Mouse (Mus musculus) right cerebral cortex, postnatal 4 days (tissue): ENCODE results near the gene Olfr555.
"Not testable (repeated sequence)": the region's sequence is repeated elsewhere in the genome, so short reads cannot be mapped to it uniquely, and the experiment has no call there.

Source experiments
- DNase-seq: peaks from one replicate; pipeline ENCODE4 v3.0.0-alpha.2; 2022

Olfr555 gene

DNA sequence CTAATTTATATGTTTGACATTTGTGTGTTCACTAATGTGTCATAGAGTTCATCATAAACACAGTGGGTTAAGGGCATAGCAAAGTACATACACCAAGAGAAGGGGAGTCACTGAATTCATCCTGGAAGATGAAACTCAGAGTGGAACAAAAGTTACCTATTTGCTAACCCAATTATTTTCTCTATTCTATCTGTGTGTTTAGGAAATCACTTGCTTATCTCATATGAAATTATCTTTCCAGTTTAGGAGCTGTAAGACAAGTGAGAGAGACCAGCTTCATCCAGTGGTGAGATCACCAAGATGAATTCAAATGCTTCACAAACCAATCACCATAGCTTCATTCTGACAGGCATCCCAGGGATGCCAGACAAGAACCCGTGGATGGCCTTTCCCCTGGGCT lies at the start of gene Olfr555:
Gene Olfr555 (plus strand): TSS at position 301 of the 400 bp plus-strand sequence.
- DNase-seq, result no peak

DNA sequence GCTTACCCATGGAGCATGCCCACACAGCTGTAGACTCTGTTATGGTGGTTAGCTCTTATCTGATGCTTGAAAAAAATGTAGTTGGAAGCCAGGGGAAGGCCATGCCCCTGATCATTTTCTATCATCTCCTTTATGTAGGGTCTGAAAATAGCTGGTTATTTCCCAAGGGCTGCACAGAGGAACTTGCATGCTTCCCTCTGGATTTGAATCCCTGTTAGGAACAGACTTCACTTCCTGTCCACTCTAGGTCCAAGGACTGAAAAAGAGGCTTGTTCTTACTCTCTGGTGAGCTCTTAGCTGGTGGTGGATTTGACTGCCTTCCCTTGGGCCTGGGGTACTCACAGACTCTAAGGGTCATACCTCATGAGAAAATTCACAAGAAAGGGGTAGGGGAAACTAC lies 40.5 kb upstream of the Olfr555 start, which contains the start of gene Olfr553:
Gene Olfr553 (minus strand): TSS at position 101 of the 400 bp plus-strand sequence.
- DNase-seq, result no peak

DNA sequence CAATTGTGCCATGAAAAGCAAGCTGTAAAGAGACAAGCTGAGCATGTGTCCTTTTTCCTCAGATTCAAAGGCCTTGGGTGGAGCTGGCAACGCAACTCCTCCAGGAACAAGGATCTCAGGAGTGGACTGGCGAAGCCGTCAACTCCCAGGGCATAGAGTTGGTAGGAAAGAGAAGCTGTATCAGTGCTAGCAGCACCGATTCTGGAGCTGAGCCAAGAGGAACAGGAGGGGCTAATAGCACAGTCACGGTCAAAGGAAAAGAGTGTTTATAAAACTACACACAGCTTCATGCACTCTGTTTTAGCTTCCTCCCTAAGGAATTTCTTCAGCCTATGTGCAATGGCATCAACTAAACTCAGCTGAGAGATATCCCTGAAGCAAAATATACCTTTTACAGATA lies 39.0 kb upstream of the Olfr555 start:
- DNase-seq, result no peak

DNA sequence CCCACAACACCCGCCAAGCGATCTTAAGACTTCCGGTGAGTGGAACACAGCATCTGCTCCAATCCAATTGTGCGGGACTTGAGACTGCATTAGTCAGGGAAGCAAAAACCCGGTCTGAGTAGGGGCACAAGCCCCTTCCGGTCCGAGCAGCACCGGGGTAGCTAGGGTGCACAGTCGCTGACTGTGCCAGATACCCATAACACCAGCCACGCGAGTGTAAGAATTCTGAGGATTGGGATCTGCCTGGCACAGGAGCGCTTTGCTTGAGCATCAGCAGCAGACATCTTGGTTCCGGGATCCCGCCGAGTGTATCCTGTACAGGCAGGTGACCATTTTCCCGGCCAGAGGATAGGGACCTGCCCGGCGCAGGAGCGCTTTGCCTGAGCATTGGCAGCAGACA lies 38.3 kb upstream of the Olfr555 start:
- not testable (repeated sequence) for DNase-seq

DNA sequence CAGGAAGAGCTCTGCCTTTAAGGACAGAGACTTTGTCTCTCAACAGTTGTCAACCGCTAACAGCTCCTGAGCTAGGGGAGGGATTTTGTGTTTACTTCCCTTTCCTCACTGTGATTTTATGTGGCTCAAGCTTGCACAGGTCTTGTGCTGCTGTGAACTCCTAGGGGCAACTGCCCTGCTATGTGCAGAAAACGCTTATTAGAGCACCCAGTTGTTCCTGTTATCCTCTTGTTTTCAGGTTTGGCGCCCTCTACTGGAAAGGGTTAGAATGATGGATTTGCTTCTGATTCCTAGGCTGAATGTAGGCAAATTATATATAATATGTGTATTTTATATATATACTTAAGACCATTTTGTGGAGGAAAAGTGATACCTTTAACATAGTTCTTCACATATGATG lies 22.0 kb upstream of the Olfr555 start:
- DNase-seq, result no peak

DNA sequence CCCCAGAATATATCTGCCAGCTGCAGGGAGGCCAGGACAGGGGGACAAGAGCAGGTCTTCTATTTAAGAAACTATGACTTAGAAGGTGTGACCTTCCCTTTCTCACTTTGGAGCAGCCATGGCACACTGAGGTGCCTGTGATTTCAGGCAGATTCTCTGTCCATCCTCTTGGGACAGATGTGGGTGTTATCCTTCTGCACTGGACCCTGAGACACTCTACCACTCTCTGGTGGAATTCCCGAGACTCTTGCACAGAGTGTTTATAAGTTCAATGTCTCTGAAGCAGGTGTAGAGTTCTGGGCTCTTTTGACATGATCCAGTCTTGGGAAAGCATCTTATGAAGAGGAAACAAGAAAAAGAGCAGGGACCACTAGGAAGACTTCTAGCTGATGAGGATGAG lies 20.5 kb upstream of the Olfr555 start, which contains the start of gene Olfr554:
Gene Olfr554 (plus strand): TSS at position 301 of the 400 bp plus-strand sequence.
- no peak for DNase-seq

DNA sequence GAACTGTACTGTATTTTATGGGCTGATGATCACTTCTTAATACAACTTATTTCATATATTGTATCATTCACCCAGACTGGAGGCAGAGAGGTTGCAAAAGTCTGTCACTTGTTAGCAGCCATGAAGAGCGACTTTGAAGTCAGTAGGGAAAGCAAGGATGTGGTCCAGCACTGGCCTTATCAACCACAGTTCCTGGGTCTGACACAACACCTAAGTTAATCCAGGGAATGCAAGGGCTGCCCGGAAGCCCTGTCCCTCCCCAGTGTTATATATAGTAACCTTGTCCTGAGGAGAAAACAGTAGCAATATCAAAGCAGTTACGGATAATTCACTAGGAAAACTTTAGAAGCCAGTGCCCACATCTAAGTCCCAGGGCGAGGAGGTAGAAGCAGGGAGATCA lies 13.7 kb upstream of the Olfr555 start:
- DNase-seq, result not testable (repeated sequence)

DNA sequence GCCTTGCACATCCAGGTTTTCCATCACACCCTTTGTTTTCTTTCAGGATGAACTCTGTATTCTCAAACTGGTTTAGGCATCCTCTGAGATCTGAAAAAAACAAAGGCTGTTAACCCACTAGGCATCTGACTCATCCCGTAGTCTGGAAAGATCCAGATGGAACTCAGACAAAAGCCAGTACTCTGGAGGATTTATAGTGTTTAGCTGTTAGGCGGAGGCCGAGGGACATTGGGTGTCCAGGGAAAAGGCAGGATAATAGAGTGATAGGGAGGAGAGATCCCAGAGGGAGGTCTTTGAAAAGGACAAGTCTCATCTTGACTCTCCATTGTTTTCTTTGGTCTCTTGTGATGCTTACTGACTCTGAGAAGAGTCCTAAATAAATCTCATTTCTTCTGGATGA lies 6.0 kb downstream of the Olfr555 start, which contains the start of gene Olfr556:
Gene Olfr556 (plus strand): TSS at position 301 of the 400 bp plus-strand sequence.
- no peak for DNase-seq

DNA sequence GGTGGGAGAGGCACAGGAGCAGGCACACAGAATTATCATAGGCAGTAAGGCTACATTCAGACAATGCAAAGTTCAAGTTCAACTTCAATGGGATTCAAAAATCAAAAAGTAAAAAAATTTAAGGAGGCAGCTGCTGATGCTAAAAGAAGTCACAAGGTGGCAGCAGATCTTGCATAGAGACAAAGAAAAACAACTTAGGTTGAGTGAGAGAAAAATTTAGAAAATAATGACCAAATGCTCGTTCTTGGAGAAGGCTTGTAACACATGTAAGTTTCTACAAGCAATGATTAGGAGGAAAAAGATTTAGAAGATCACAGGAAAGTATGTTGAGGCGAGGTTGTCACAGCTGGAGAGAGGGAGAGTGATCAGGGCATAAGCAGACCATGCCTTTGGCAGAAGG lies 6.8 kb downstream of the Olfr555 start:
- DNase-seq, result no peak

DNA sequence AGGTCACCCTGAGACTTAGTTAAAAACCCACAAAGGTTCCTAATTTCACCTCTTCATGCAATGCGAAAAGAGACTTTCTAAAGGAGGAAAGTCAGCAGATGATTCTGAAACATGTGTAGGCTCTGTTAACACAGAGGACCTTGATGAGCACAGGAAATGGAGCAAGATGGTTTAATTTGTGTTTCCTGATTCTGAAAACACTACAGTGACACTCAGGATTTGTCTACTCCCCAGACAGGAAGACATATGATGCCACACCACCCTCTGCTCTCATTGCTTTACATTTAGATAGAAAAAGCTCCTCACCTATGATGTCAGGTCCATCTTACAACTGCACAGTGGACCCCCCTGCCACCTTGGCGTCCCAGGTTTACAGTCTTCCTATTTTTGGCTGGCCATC lies 17.6 kb downstream of the Olfr555 start:
- DNase-seq, result no peak

DNA sequence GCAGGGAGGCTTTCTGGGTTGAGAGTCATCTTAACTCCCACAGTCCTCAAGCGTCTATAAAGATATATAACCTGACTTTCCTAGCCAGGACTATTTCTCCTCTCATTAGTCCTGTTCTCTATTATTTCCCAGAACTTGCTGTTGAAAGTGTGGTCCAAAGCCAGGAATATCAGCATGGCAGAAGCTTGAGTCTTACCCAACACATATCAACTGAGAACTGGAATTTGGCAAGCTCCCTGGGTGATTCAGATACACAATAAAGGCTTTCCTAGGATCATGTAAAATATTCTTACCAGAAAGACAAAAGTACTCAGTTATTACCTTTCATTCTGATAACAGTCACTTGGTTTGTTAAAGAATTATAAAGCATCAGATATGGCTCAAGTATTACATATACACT lies 23.3 kb downstream of the Olfr555 start:
- no peak for DNase-seq

DNA sequence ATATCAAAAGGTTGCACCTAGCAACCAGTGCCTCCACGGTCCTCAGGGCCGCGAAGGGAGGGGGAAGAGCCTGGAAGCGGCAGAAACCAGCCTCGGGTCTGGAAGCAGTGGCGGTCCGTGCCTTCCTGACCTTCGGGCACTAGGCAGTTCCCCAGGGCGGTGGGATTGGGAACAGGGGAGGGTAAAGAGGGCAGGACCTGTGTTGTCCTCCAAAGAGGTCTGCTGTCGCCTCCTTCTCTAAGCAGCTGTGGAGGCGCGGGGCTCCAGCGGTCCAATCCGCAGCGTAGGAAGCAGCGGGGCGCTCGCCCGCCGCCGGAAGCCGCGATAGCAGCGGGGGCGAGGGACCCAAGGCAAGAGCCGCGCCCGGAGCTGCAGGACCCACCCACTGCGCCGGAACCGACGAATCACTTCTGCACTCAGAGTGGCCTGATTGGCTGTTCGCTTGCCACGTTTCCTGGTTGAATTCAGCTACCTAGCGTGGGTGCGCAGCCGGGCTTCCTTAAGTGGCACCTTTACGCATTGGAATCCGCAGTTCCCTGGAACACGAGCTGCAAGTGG lies 28.4 kb downstream of the Olfr555 start, which contains the start of gene Trim68:
Gene Trim68 (minus strand): TSS at position 384 of the 558 bp plus-strand sequence.
- DNase-seq, result peak; percentile 83

DNA sequence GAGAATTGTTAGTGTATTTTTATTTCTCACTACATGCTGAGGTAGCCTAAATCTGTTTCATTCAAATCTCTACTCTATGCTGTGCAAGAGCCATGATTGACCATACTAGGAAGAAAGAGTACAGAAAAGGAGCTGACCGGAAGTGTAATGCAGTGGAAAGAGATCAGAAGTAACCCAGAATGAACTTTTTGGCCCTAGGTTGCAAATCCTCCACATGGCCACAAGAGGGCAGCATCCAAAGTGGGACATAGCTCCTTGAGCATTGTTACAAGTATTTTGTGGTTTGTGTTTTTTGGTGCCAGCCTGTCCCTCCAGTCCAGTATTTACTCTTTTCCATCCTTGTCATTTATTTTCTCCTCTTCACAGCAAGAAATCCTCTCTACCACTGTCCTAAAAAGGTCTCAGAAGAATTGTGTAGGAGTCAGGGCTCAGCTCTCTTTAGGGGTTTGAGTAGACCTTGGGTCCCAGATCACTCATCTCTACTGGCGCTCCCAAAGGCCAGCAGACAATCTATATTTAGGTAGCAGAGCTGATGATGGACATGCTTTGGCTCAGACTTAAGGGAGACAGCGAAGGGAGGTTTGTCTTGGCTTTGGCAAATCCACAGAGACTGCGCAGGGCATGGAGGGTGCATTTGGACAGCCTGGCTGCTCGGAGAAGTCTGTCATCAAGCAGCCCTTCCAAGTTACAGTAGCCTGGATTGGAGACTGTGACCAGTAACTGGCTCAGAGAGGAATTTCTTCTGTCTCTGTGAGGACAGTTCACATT lies 36.9 kb downstream of the Olfr555 start, which contains the start of gene Olfr557:
Gene Olfr557 (plus strand): TSS at position 553 of the 768 bp plus-strand sequence.
- DNase-seq, result peak; percentile 30

DNA sequence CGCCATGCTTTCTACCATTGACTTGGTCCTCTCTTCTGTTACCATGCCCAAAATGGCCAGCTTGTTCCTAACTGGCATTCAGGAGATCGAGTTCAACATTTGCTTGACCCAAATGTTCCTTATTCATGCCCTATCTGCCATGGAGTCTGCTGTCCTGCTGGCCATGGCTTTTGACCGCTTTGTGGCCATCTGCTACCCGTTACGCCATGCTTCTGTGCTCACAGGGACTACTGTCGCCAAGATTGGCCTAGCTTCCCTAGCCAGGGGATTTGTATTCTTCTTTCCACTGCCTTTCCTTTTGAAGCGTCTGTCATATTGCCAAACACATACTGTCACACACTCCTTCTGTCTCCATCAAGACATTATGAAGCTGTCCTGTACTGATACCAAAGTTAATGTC lies 39.8 kb downstream of the Olfr555 start:
- DNase-seq, result no peak

DNA sequence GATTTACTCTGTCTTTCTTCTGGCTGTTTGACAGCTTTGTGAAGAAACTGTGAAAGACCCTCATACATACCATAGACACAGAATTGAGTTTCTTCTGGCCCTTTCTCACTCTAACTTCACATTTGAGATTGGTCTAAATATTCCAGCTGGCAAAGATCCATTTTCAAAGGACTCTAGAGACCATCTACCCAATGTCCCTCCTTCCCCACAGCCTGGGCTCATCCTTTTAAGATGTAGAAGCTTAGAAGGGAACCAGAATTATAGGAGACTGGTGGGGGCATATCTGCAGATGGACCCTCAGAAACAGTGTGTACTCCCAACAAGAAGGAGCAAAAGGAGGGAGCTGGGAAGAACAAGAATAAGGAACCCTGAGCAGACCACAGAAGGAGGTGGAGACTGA lies 43.3 kb downstream of the Olfr555 start, which contains the start of gene Olfr558:
Gene Olfr558 (plus strand): TSS at position 301 of the 400 bp plus-strand sequence.
- DNase-seq, result no peak
